Mouse (Mus musculus): ENCODE measurements around the gene Ptprg. TPM values are rescaled to one million over a fixed set of nuclear protein-coding genes. Genes with fewer than 3 reads are reported as not detected.

Gene Ptprg
- 57.2 and 92.7 TPM in 2 replicates for polyA plus RNA-seq (2012; rRNA removed)

DNA sequence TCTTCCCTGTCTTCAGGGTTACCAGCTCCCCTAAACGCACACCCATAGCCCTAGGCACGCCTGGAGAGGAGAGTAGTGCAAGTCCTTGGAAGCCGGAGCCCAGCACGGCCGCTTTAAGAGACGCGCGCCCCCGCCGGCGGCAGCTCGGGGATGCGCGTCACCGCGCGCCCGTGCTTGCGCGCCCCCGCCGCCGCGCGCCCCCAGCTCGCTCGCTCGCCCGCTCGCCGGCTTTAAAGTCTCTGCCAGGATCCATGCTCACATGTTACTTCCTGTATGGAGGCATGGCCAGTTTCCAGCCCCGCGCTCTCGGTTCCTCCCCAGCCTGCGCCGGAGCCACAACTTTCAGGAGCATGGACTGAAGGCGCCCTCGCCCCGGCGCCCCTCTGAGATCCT lies at the start of gene Ptprg:
Gene Ptprg (plus strand): TSS at position 260 of the 393 bp plus-strand sequence.
- DNase-seq (ENCODE audit: low read depth) = no peak

DNA sequence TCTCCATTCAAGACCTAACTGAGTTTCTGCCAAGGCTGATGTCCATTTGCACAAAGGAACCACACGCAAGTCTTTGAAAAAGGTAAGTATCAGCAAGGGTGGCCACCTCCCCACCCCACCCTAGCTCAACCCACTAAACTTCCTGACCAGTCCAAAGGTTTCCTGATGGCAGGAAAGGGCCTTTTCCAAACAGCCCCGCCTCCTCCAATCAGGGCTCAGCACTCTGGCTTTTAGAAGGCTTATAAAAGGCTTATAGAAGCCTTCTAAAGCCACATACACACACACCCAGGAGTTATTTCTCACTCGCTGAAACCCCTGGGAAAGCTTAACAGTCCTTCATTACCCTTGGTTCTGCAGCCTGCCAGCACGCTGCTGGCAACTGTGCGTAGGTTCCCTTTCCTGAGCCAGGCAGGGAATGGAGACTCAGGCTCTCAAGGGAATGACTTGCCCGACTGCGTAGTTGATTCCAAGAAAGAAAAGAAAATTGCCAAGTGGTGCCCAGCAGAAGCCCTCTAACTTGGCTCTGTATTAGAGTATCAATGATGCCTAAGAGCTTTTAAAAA lies 49.4 kb upstream of the Ptprg start:
- no peak for DNase-seq (ENCODE audit: low read depth)

DNA sequence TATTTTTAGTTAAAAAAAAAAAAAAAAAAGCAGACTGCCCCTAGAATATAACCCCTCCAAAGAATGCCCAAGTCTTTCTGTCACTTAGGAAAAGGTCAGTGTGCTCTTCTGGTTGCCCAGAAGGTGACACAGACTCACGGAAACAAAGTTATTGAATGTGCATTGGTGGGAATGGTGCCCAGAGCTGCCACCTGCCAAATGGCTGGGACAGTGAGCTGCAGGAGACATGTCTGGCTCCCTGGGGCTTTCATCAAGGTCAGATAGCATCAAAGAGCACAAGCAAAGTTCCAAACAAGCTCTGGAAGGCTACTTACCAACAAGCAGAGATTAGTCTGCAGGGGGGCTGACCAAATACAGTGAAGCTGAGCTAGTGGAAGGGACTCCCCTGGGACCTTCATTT lies 43.2 kb upstream of the Ptprg start:
- DNase-seq (ENCODE audit: low read depth) = no peak

DNA sequence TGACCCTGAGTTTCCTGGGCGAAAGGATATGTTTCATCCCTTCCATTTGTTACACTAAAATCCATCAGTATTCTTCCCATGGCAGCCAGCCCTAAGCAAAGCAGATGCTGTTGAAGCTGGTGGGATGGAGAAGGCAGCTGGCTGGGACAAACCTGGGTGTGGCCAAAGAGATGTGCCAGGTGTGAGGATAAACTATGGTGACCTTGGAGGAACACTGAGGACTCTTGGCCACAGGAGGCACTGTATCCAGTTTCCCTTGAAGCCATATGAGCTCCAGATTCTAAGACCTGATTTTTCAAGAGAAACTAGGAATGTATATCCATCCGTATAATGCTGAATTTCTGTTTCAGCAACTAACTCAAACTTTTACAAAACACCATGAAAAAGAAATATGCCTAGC lies 34.2 kb upstream of the Ptprg start:
- DNase-seq (ENCODE audit: low read depth) = no peak

DNA sequence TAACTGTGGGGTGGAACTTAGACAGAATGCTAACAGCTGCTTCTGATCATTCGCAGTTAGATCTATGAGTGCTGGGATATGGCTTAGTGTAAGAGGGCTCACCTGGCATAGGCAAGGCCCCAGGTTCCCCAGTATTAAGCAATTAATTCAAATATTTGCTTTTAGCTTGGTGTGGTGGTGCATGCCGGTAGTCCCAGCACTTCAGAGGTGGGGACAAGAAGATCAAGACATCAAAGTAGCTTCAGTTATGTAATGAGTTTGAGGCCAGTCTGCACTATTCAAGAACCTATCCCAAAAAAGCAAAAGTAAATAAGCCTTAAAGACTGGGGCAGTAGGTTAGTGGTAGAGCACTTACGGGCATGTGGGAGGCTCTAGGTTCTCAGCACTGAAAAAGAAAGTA lies 30.3 kb upstream of the Ptprg start:
- DNase-seq (ENCODE audit: low read depth) = no peak

DNA sequence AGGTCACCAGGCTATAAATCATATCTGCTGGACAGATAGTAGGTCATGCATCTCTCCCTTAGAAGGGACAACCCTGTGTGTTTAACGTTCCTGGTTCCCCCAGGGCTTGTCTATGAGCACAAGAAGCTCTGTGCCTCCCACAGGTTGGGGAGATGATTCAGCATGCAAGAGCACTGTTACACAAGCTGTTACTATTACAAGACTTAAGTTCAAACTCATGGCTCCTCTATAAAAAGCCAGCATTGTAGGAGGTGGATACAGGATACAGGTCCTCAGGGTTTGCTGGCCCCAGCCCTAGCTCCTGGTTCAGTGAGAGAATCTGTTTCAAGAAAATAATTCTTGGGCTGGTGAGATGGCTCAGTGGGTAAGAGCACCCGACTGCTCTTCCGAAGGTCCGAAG lies 23.7 kb upstream of the Ptprg start:
- no peak for DNase-seq (ENCODE audit: low read depth)

DNA sequence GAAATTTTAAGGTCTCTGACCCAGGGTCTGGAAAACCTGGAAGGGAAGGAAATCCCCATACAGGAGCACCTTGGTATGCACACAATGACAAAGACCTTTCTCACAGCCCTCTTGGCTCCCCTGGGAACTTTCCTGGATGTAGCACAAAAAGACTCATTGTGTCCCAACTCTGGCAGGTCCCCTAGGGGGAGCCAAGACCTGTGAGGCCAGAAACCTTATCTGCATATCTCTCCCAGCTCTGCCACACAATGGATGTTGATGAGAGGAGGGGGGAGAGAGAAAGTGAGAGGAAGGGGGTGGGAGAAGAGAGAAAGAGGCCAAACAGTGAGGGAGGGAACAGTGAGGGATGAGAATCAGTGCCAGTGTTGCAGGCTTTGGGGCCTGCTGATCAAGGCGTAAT lies 18.9 kb upstream of the Ptprg start:
- no peak for DNase-seq (ENCODE audit: low read depth)

DNA sequence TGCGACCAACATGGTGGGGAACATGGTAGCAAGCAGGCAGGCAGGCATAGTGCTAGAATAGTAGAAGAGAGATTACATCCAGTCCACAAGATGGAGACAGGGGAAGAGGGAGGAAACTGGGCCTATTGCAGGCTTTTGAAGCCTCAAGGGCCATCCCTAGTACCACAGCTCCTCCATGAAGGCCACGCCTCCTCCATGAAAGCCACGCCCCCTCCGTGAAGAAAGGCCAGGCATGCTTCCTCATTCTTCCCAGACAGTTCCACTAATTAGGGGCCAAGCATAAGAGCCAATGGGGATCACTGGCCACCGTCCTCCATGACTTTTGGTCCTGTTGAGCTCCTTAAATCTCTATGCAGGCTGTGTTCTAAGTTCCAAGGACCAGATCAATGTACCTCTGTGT lies 17.2 kb upstream of the Ptprg start:
- no peak for DNase-seq (ENCODE audit: low read depth)

DNA sequence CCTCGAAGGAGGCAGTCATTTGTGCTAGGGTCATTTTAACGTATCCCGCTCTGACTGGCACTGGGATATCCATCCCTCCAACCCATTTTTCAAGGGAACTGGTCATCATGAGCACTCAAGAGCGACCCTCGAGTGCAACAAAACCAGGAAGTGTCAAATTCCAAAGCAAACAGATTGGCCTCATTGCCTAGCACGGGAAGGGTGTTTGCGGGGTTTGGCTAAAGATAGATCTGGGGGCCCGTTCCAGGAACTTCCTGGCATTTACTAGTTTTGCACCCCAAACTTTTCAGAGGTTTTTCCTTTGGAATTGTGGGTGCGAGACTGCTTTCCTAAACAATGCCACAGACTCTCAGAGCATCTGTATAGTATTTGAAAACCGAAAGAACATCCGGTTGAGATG lies 1.4 kb upstream of the Ptprg start:
- DNase-seq (ENCODE audit: low read depth) = no peak

DNA sequence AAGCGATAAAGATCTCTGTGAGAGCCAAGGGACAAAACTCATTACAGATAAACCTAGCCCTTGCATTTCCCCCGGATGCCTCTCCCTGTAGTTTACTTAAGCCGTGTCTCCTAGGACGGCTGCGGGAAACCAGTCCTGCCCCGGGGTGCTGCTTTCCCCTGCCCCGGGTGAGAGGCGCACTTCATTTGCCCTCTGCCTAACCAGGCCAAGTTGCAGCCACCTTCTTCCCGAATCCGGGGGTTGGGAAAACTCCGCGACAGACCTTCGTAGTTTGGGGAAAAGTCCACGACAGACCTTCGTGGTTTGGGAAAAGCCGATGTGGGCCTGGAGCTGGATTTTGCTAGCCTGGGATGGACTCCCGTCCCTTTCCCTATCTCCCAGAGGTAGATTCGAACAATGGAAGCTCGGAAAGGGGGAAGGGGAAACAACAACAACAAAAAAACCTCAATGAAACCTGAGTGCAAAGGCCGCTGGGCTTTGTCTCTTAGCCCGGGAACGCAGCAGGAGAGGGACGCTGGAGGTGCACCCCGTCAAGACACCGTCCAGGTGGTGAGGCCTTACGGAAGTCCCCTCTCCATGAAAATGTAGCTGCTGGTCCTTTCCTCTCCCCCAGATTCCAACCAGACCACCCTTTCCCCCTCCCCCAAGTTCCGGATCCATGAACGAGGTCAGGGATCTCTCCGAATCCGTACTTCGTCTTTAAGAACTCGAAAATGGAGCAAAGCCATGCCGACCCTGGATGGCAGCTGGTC lies 635 bp upstream of the Ptprg start:
- DNase-seq (ENCODE audit: low read depth) = no peak

DNA sequence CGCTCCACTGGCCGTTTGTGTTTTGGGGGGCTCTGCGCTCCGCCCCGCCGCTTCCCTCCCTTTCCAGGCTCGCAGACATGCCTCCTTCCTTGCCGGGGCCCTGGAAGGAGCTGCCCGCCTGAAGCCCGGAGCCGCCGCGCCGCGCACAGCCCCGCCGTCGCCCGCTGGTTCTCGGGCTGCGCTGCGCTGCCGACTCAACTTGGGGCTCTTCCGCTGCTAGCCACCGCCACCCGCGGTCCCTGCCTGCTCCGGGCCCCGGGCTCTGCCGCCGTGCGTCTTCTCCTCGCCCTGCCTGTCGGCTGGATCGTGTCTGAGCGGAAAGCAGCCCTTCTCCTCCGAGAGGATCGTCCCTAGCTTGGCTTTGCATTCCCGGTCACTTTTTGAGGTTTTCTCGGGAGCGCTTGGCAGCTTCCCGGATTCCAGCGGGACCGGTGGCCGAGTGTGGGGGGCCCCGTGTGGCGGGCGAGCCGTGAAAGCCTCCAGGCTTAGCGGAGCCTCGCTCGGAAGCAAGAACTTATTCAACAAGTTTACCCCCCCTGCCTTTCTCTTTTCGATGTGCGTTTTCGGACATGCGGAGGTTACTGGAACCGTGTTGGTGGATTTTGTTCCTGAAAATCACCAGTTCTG lies 460 bp downstream of the Ptprg start:
- no peak for DNase-seq (ENCODE audit: low read depth)

DNA sequence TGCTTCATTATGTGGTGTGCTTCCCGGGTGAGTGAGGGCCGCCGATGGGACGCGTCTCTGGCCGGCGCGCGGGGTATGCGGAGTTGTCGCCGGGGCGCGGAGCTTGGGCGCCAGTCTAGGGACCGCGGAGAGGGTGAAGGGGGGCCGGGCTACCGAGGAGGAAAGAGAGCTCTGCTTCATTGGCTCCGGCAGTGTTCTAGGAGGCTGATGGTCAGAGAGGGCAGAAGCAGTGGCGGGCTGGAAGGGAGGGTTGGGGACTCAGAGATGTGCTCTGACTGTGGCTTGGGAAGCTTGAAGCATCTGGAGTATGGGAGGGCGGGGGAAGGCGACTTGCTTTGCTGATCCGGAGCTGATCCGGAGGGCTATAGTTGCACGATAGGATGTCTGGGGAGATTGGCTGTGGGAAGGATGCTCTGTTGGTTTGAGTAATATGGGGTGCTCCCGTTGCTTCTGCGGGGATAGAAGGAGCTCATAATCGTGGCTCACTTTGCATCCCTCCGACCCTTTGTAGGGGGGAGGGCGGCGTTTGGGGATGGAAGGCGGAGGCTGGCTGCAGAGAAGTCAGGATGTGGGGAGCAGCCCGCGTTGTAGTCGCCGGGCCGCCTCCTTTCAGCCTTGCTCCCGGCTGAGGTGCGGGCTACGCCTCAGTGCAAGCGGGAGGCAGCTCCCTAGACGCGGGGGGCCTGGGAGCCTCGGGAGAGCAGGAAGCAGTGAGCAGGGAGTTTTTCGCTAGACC lies 1.1 kb downstream of the Ptprg start:
- DNase-seq (ENCODE audit: low read depth) = no peak

DNA sequence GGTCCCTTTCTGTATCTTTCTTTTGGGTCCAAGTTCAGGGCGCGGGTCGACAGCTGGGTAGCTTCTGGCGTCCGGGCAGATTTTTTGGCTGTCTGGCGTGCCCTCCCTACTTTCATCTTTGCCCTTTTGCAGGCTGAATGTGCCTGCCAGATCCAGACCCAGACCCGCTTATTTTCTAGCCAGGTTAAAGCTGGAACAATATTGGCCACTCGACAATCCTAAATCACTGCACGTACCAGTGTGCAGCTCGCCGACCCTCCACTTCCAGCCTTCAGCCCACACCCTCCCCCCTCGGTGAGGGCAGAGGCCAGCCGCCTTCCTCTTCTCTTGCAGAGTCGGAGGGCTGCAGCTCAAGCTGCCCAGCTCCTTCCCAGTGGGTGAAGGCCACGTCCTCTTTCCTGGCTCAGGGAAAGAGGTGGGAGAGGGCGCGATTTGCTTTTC lies 1.7 kb downstream of the Ptprg start:
- DNase-seq (ENCODE audit: low read depth) = no peak

DNA sequence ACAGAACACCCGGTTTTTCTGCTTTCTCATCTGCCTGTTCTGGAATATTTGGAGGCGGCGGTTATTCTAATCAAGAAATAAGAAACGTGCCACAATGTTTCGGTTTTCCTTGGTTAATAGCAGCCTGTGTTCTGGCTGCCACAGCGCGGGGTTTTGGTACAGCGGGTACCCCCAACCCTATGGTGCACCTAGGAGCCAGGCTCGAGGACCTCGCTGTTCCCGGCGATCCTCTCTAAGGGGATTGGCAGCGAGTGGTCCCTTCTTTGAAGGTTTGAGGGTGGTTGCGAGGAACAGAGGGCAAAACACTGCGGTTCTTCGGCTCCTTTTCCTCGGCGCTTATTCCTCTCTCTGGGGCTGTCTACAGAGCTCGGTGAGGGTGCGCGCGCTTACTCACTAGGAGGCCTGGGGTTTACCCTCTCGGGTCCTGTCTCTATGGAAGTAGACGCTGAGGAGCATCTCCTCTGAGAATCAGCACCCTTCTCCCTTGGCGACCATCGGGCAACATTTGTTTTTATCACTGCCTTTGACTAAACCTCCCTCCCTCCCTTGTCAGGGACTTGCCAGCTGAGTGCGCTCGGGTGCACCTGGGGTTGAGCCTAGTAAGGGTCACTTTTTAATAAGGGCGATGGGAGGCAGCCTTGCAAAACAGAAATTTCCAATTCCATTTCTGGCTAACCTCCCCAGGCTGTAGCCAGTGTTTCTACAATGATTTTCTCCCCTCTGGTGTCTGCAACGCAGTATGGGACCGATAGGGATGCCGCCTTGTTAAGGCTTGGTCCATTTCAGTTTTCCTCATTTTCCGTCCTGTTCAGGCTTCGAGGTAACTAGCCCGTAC lies 2.4 kb downstream of the Ptprg start:
- no peak for DNase-seq (ENCODE audit: low read depth)

DNA sequence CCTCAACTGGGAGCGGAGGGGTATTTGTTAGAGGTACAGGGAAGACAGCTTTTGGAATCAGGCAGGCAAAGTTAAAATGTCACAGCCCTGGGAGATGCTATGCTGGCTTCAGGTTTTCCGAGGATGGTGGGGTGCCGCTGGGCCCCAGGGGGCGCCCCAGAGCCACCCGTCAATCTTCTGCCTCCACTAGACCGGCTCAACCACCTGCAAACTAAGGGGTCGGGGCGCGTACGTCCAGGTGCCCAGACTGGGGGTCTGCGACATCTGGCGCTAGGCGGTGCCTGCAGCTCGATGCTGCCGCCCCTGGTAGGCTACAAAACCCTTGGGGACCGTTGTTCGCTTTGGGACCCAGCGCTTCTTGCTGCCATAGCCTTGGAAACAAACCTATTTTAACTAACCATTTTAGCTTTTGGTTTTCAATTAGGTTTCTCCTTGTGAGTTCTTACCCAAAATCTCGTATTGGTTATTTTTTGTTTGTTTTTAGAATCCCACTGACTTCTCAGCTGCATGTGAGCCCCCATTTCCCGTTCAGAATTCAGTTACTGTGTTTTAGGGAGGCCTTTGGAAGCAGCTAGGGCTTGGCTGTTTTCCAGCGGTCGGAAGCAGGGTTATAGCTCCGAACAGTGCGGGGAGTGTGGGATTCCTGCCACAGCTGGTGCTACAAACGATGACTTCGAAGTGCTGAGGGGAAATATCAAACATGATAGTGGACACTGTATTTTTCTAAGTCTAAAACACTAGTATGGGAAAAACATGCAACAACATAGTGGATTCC lies 3.2 kb downstream of the Ptprg start:
- no peak for DNase-seq (ENCODE audit: low read depth)

DNA sequence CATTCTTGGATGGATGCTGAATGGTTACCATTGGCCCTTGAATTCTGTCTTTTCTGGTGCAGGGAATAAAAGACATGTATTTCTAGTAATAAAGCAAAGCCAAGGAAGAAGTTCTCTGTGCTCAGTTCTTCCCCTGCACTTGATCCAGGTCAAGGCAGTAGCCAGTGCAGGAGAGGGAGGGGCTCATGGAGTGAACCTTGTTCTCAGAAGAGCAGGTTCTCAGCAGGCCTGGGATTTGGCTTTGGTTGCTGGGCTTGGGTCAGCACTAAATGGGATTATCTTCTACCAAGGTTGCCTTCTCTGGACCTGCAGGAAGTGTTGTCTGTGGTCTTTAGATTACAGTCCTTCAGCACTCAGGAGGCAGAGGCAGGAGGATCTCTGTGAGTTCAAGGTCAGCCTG lies 5.2 kb downstream of the Ptprg start:
- DNase-seq (ENCODE audit: low read depth) = no peak

DNA sequence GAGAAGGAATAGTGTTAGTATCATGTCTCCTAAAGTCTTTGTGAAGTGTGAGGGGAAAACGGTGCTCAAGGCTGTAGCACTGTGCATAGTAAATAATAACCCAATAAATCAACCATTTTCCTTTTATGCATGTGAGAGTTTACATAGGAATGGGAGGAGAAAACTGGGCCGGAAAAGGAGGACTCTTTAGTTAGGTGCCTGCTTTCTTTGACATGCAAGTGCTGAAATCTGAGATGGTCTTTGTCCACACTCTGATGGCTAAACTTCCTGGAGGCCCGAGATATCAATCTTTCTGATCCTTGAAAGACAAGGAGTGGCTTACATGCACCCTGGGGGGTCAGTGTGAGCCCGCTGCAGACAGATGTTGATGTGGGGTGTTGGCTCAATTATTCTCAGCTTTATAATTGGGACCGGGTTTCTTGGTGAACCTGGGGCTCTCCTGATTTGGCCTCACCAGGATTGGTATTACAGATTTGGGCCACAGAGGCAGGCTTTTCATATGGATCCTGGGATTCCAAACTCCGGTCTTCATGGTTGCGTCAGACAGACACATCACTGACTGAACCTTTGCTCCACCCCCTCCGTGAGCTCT lies 7.4 kb downstream of the Ptprg start:
- no peak for DNase-seq (ENCODE audit: low read depth)

DNA sequence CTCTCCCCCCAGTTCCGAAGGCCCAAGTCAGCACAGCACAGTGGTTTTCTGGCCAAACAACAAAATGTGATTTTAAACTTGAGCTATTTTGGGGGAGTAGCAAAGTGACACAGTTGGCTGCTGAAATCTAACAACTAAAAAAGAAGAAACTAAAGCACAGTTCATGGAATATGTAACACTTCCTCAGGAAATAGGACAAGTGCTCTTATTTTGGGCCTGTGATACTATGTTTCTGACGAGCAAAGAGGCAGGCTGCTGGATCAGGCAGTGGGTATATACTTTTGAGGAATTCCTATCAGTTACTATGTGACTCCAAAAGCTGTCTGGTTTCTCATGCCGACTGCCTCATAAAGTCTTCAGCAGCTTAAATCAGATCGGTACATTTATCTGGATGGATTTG lies 8.1 kb downstream of the Ptprg start:
- no peak for DNase-seq (ENCODE audit: low read depth)

DNA sequence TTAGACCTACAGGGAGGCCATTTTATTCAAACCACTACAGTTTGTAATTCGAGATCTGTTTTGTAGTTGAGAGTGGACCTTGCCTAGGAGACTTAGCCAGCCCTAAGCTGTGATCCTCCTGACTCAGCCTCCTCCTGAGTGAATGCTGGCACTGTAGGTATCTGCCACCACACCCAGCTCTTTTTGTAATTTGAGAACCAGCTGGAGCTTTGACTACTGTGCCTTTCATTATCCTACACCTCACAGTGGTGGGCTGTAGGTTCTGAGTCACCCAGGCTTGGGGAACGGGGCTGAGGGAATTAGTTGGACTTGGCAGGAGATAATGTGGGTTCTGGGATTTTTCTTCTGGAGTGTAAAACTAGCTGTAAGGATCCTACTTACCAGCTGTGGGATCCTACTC lies 9.5 kb downstream of the Ptprg start:
- no peak for DNase-seq (ENCODE audit: low read depth)

DNA sequence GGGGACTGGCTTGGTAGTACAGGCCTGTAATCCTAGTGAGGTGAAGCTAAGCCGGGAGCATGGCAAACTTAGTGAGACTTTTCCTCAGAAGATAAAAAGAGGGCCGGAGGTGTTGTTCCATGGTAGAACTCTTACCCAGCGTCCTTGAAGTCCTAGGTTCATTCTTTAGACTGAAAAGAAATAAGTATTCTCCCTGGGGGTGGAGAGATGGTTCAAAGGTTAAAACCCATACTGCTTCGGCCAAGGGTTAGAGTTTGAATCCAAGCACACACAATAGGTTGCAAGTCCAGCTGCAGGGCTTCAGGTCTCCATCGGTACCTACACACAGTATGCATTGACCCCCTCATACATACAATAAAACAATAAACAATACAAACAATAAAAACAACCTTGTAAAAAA lies 10.3 kb downstream of the Ptprg start:
- no peak for DNase-seq (ENCODE audit: low read depth)

DNA sequence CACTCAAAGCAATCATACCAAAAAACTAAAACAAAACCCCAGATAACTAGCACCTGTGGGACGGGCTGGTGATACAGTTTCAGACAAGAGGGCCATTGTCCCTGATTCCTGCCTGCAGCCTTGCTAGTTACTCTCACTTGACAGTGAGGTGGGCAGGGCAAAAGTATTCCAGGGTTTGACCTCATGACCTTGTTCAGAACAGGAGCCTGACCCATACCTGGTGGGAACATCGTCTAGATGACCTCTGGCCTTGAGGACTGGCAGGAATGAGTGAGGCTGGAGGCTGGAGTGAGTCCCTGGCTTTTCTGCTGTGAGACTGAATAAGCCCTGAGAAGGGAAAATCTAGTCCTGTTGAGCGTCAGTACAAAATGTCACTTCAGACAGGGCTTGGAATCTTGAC lies 11.1 kb downstream of the Ptprg start:
- DNase-seq (ENCODE audit: low read depth) = no peak

Measured in gonadal fat pad, adult 2 months (tissue).